Mouse (Mus musculus): ENCODE data around the gene Rad51b.

DNA sequence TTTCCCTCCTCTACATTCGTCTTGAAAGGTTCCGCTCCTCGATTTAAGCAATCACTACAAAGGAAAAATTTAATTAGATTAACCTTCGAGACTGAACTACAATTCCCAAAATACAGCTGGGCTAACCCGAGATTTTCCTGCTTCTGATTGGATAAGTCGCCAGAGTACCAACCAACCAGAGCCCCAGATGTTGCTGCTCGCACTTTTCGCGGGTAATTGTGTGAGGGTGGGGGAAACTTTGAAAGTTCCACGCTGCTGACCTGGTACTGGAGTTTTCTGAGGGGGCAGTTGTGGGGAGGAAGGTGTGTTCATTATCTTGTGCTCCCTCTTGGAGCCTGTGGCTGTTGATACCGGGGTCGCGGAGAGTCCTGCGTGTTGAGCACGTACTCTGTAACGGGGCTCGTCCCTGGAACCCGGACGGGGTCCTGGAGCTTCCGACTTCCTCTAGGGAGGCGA lies at the start of gene Rad51b:
- no peak for TF ChIP-seq CTCF (IDR thresholded peaks at IDR 0.05; ENCODE audit: insufficient read depth, low read length)
- no peak for TF ChIP-seq POLR2A (IDR thresholded peaks at IDR 0.05; ENCODE audit: borderline replicate concordance, extremely low read depth, low read depth, low read length)
